Mouse (Mus musculus): Measurements from ENCODE around the gene Msmo1.

Msmo1 gene

DNA sequence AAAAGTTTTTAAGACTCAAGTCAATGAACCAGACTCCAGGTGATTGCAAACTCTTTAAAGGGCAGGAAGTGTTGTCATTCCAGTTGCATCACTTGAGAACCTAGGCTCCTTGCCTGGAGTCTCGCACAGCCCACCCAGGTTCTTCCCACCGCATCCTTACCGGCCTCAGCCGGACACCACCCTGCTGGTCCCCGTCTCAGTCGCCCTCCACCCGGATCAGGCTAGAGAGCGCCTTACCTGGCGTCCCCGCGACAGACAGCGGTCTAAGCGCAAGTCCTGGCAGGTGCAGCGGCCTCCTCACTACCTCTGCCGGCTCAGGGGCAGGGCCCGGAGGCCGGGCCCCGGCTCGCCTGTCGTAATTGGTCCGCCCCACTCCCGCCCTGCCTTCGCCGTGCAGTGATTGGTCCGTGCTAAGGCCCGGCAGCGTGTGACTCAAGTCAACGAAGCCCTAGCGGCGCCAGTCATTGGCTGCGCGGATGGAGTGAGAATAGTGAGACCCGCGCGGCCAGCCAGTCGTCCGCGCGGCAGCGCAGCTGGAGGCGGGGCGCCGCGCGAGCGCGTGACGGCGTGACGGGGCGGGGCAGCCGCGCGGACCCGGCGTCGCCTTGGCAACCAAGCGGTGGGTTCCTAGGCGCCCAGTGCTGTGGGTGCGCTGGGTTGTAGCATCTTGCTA, at the start of gene Msmo1:
Msmo1 (minus strand) TSS at position 522 of the 673 bp plus-strand sequence.
- DNase-seq (ENCODE audit: extremely low read depth, low read depth), result peak; percentile 93

DNA sequence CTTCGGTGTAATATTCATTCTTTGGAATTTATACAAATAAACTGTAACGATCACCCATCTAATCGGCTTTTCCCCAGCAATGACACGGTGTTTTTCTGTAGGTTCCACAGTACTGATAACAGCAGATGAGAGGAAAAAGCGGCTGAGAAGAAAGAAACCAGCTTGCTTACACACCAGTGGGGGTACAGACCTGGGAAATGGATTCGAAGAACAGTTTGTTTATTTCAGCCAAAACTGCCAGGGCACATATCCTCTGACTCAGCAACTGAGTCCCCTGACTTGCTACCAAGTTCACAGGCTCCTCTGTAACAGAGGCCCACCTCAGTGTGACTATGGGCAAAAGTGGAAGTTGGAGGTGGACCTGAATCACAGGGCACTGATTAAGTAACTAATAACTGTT, 48.4 kb upstream of the Msmo1 start:
- DNase-seq (ENCODE audit: extremely low read depth, low read depth), result no peak

DNA sequence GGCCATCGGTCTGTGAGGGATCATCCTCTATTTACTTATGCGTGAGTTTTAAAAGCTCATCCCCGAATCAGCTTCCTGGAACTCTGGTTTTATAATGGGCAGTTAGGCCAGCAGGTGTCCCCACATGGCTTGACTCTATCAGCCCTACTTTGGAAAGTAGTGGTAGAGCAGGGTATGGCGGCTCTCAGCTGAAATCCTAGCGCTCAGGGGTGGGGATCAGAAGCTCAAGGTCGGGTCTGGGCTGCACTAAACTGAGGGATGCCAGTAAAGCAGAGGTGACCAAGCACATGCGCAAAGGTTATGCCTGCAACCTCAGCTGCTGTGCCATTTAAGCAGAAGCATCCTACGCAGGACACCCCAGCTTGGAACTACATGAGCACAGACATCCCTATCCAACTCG, 44.3 kb upstream of the Msmo1 start:
- DNase-seq (ENCODE audit: extremely low read depth, low read depth), result no peak

DNA sequence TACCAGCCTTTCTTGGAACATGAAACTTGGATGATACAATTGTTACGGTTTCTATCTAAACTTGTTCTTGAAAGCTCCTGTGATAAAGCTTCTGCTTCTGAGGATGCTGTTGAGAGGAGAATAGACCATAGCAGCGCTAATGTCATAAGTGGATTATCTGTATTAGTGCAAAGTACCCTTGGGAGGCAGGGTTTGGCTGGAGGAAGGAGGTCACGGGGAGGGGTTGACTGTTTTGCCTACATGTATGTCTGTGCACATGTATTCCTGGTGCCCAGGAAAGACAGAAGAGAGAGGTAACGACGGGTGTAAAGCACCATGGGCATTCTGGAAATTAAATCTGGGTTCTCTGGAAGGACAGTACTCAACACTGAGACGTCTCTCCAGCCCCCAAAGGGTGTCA, 40.5 kb upstream of the Msmo1 start:
- no peak for DNase-seq (ENCODE audit: extremely low read depth, low read depth)

DNA sequence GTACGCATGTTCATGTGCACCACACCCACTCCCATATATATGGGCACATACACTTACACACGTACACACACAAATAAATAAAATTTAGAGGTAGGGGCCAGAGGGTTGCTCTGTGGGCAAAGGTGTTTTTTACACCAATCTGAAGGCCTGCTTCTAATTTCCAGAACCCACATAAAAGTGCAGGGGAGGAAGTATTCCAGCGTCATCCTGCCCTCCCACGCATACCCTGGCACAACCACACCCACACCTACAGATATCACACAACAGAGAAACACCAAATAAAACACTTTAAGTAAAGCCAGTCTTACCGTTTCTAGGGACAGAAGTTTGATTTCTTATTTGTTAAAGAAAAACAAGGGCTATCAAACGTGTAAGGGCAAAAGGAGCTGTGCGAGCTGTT, 37.2 kb upstream of the Msmo1 start:
- no peak for DNase-seq (ENCODE audit: extremely low read depth, low read depth)

DNA sequence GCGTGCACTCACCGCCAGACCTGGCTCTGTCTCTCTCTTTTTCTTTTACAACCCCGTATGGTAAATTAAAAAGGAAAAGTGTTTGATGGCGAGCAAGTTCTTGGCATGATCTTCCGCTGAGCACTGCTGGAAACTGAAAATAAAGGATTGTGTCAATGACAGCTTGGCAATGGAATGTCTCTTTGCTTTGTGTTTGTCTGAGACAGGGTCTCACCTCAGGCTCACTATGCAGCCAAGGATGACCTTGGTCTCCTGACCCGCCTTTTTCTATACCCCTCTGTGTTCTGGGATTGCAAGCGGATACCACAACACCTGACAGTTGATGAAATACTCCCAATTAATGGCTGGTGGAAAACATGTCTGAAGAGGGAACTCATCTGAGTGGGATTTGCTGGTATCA, 36.0 kb upstream of the Msmo1 start:
- no peak for DNase-seq (ENCODE audit: extremely low read depth, low read depth)

DNA sequence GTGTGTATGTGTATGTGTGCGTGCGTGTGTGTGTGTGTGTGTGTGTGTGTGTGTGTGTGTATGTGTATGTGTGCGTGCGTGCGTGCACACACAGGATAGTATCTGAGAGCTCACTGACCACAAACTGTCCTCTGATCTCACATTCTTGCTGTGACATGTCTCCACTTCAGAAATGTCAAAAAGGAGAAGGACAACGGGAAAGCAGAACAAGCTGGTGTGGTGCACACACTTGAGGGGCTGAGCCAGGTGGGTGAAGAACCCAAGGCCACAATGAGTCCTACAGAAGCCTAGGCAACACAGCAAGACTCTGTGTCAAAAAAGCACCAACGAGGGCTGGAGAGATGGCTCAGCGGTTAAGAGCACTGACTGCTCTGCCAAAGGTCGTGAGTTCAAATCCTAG, 35.1 kb upstream of the Msmo1 start:
- no peak for DNase-seq (ENCODE audit: extremely low read depth, low read depth)

DNA sequence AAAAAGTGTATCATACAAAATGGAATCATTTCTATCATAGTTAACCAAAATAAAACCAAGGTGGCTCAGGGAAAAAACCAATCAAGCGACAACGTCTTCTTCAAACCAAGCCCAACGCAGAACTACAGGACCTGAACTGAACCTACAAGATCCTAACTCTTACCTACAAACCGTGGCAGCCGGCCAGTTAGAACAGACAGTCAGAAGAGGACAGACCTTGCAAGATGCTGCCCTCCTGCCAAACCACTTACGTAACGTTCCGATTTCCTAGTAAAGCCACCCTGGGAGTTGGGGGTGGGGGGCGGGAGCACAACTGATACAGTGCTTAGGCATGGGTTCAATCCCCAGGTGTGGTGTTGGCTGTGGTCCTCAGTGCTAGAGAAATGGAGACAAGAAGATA, 33.5 kb upstream of the Msmo1 start:
- DNase-seq (ENCODE audit: extremely low read depth, low read depth), result no peak

DNA sequence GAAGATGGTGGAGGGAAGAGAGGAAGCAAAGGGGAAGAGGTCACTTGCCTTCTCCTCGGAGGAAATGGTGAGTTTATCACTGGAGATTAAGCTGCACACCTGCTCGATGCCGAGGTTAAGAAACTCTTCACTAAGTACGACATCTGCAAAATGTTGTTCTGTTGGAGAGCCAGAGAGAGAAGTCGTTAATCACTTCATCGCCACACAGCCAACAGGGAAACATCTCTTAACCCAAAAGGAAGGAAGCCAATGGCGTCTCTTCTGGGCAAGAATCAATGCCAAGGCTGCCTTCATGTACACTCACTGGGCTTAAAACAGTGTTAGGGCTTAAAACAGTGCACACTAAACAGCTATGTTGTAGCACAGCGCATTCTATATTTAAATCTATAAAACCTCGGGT, 30.5 kb upstream of the Msmo1 start:
- DNase-seq (ENCODE audit: extremely low read depth, low read depth), result no peak

DNA sequence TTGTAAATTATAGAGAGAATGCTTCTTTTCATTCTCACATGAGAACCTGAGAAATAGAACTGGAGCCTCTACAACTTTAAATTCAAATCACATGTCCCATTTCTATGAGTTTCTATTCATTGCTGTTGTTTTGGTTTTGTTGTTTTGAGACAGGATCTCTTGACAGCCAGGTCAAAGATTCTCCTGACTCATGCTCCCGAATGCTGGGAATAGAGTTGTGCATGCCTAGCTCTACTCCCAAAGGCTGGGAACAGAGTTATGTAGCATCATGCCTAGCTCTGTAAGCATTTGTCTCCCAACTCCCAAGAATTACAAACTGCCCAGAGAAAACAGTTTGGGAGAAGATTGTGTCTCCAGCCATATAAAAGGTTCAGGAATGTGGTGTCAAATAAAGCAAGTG, 29.2 kb upstream of the Msmo1 start:
- no peak for DNase-seq (ENCODE audit: extremely low read depth, low read depth)

DNA sequence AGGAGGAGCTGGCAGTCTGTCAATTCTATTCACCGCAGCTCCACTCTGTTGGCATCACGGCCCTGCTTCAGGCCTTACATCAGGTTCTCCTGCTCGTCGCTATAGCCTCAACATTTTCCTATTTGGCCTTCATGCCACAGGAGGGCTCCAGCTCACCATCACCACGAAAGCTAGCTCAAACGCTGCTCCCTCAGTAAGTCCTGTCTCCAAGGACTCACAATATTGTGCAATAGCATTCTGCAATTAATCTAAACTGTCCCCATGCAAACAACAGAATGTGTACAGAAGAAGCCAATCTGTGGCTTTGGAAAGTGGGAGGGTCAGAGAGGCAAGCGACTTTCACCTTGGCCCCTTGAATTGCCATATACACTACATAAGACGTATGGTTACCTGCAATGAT, 27.8 kb upstream of the Msmo1 start:
- no peak for DNase-seq (ENCODE audit: extremely low read depth, low read depth)

DNA sequence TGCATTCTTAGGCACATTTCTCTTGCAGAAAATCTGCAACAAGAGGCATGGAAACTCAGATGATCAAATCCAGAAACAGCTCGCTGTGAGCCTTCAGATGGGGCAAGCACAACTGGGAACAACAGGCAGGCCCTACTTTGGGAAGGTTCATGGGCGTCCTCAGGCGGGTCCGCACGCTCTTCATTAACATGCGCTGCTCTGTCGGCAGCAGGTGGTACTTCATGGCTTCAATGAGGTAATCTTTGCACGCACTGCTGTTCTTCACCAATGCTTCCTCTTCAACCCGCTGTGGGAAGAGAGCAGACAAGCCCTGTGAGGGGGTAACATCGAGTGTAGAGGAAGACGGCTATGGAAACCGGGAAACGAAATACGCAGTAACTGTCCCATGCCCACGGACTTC, 24.4 kb upstream of the Msmo1 start:
- DNase-seq (ENCODE audit: extremely low read depth, low read depth), result no peak

DNA sequence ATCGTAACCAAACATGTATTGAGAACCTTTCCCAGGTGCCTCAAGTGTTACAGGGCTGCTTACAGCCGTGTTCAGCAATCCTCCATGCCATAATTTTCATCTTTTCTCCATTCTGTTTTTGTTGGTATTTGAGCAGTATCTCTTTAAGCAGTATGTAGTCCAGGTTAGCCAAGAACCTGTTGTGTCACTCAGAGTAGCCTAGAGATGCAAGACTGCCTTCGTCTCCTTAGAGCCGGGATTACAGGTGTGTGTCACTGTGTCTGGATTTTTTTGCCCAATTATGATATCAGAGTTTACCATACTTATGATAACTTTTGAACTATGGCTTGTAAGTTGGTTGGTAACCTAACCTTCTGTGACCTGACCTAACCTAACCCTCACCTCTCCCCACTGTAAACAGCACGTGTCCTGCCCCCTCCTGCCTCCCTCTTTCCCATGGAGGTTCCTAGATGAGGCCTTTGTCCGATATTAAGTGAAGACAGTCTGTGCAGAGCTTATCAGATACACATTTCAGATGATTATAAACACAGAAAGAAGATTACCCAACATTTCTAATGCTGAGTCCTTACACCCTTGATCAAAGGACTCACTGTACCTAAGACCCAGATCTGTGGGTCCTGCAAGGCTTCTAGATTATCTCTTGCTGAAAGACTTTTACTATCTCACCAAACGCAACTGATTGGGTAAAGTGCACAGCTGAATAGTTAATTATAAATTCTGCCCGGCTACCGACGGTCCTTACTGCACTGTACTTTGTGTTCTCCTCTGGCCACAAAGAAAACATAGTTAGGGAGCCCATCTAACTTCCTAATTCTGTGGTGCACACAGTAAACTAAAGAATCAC, 12.8 kb upstream of the Msmo1 start:
- DNase-seq (ENCODE audit: extremely low read depth, low read depth), result no peak

DNA sequence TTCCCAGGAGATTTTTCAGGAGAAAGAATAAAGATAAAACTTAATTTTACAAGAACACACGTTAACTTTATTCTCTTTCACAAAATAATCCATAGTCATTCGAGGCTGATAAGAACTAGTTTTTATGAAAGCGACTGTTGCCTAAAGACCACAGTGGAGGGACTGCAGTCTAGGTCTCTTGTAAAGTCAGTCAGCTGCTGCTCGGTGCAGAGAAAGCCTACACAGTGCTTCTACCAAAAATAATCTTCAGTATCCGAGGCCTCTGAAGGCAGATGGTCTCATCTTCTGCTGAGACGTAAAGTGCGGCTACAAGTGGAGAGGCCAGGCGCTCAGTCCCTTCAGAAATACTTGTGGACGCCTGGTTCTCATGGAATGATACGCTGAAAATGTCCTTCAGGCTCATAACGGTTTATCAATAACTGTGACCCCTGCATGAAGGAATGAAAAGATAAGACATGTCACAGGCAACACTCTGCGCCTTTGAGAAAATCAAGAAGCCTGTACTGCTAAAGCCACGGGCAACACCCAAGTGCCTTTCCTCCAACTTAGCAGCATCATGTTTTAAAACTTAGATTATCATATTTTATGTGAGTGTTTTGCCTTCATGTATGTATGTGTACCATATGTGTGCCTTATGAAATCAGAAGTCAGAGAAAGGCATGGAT, 7.1 kb upstream of the Msmo1 start:
- DNase-seq (ENCODE audit: extremely low read depth, low read depth), result no peak

DNA sequence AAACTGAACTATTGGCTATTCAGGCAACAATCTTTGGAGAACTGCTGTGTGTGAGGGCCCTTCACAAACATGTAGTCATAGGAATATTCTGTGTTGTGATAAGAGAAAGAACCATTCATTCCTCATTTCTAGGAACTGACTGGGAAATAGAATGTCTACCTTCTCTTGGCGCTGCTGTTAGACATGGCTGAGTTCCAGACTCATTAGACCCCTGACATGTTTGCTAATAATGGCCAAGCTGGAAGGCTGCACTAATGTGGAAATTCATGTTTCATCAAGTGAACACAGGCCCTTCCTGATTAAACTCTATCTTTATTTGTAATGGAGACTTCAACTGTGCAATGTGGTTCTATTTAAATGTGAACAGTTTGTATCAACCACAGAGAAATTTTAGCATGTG, 5.3 kb upstream of the Msmo1 start:
- no peak for DNase-seq (ENCODE audit: extremely low read depth, low read depth)

DNA sequence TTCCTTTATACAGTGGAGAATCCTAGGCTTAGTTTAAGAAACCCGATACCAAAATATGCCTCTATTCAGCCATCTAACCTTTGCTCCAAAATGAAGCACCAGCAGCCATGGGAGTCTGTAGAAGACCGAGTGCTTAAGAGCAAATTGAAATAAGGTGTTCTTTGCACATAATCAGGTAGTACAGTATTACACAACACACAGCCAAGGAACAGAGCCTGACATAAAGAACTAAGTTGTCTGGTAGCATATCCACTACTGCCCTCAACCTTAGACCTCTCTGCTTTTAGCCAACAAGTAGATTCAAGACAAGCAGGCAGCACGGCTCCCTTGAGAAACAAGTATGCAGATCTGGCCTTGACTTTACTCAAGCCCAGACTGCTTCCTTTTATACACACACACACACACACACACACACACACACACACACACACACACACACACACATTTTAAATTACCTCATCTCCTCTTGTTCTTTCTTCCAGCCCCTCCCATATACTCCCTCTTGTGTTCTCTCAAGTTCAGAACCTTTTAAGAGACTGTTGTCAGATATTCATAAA, 3.3 kb upstream of the Msmo1 start:
- no peak for DNase-seq (ENCODE audit: extremely low read depth, low read depth)

DNA sequence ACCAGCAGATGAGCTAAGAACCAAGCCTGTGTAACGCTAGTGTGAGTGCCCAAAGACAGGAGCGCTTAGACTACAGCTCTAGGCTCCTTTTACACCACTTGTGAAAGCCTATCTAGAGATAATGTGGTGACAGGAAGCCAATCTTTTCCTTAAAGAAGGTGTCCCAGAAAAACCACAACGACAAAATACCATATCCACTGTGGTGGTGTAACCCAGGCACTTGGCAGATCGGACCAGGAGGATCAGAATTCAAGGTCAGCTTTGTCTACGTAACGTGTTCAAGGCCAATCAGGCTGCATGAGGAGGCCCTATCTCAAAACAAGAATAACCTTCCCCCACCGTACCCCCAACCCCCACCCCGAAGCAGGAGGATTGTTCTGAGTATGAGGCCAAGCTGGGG, 1.6 kb upstream of the Msmo1 start:
- peak; percentile 39 for DNase-seq (ENCODE audit: extremely low read depth, low read depth)

DNA sequence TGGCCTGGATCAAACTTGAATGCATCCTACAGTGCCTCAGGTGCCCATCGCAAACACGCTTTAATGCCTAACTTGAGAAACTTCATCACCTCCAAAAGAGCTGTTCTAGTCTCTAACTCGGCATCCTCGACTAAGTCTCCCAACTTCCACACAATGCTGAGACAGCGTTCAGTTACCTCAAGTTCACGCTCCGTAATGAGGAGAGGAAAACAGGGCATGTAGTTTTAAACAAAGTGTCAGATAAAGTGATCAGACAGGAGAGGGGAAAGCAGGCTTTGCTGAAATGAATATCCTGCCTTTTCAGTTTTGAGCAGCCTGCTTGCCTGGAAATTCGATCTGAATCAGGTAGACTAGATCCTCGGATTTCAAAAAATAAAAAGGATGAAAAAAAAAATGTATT, 996 bp downstream of the Msmo1 start:
- no peak for DNase-seq (ENCODE audit: extremely low read depth, low read depth)

DNA sequence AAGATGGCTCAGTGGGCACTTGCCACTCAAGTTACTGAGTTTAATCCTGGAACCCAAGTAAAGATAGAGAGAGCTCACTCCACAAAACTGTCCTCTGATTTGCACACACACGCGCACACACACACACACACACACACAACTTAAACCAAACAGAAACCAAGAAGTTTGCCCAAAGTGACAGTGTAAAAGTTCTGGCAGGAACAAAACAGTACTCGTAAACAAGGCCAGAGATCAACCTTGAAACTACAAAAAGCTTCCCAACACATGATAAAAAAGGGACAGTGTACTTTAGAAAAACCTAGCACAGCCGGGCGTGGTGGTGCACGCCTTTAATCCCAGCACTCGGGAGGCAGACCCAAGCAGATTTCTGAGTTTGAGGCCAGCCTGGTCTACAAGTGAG, 5.4 kb downstream of the Msmo1 start:
- DNase-seq (ENCODE audit: extremely low read depth, low read depth), result no peak

DNA sequence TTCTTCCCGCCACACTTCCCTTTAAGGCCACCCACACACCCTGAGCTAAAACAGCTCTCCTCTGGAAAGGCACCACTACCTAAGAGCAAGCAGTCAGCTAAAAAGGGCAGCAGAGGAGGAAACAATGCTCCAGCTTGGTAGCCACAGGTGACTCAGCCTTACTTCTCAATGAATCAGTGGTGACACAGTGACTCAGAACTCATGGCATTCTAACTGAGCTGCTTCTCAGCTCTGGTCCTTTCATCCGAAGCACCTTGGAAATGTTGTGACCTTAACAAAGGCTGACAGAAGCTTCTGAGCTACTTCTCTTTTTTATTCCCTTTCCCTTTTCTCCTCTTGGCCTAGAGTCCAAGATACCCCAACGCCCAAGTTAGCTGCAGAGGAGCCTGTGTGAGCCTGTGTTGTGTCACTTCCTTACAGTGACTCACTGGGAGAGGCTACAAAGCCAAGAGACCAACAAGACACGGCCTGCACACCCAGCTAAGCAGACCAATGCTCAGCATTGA, 7.3 kb downstream of the Msmo1 start:
- no peak for DNase-seq (ENCODE audit: extremely low read depth, low read depth)

DNA sequence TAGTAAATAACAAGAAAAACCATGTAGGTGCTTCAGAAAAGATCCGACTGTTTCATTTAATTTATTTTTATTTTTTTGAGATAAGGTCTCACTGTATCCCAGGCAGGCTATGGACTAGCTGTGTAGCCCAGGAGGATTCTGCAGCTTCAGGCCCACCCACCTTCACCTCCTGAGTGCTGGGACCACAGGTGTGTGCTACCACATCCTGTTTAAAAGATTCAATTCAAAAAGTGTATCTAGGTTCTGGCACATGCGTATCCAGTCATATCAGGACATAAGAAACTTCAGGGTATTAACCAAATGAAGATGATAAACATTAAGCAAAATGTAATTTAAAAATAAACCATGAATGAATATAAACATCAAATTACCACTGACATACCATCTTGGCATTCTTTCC, 10.4 kb downstream of the Msmo1 start:
- no peak for DNase-seq (ENCODE audit: extremely low read depth, low read depth)

DNA sequence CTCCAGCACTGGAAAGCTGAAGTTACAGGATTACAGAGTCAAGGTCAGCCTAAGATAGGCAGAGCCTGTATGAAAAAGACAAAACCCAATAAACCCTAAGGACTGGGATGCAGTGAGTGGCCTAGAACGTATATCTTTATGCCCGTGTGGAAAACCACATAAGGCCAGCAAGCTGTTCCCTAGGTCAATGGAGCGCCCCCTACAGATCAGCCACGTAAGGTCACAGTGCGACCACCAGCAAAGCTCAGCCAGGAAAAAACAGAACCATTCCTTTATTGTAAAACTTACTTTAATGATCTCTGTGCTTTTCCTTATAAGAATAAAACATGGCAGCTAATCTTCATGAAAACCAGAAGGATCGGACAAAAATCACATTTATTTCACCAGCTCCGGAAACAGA, 15.7 kb downstream of the Msmo1 start:
- DNase-seq (ENCODE audit: extremely low read depth, low read depth), result no peak
